Mouse (Mus musculus): ENCODE data around the gene Inppl1.

DNA sequence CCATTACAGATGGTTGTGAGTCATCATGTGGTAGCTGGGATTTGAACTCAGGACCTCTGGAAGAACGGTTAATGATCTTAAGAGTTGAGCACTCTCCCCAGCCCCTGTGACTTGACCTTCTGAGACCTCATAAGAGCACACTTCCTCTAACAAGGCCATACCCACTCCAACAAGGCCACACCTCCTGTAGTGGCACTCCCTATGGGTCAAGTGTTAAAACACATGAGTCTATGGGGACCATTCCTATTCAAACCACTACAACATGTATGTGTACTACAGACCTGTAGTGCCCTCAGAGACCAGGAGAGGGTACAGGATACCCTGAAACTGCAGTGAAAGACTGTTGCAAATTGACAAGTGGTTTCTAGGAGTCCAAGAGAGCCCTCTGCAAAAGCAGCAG lies 9.9 kb upstream of the Inppl1 start:
- TF ChIP-seq CTCF (IDR thresholded peaks at IDR 0.05; ENCODE audit: low read depth) (no peak; the same call in 1 of the 2 replicates), EP300 (optimal IDR thresholded peaks at IDR 0.05) (no peak)

Data from stomach, postnatal 0 days (tissue).